14 mouse cellular contexts compared by ENCODE assay signal in the genomic region with DNA sequence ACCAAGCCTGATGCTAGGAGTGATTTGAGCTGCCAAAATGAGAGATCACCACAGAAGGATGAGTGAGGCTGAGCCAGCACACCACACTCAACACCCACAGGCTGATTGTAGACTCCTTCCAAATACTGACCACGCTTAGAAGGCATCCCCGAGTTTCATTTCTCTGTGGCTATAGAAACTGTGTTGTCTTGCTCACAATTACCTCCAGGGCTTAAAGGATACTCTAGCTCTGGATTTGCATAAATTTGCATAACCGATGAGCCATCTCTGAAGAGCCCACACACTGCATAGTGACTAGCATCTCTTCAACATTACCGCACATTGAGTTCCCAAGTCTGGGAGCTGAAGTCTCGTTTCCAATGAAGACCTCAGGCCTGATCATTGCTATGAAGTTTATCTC.
DNase-seq lines count a peak whose midpoint lies in the region; ATAC-seq and TF ChIP-seq lines count a peak whose summit lies in the region.
"Had no signal": no experiment of that assay in that cellular context is flagged by ENCODE, and none has a peak within 500 bp of the region (broad histone marks: within the 10 kb centered on the region; RNA-seq: fewer than 3 reads in every experiment).

No protein-coding gene starts in this region.

- TF ChIP-seq CTCF in gastrocnemius, adult 2 months (IDR thresholded peaks at IDR 0.05) = no peak
- no peak for TF ChIP-seq CTCF in brain, embryonic 14.5 days (IDR thresholded peaks at IDR 0.05; ENCODE audit: borderline replicate concordance, extremely low read depth, insufficient read depth, insufficient read length)
- no peak for TF ChIP-seq CTCF in midbrain, postnatal 0 days (IDR thresholded peaks at IDR 0.05)

- H3K9ac ChIP-seq in hindbrain, embryonic 13.5 days = no peak overlapping the region
- H3K9ac ChIP-seq in midbrain, postnatal 0 days (replicated peaks; ENCODE audit: low read length, poor library complexity, severe bottlenecking) = no peak overlapping the region

- no peaks in the 10 kb centered on the region for H3K27me3 ChIP-seq in hindbrain, embryonic 13.5 days
- no peaks in the 10 kb centered on the region for H3K27me3 ChIP-seq in midbrain, postnatal 0 days (ENCODE audit: insufficient read depth, low read length)
- H3K27me3 ChIP-seq in limb, embryonic 10.5 days (ENCODE audit: low read depth, poor library complexity, severe bottlenecking) = no peaks in the 10 kb centered on the region

- H3K36me3 ChIP-seq in hindbrain, embryonic 13.5 days = no peaks in the 10 kb centered on the region
- no peaks in the 10 kb centered on the region for H3K36me3 ChIP-seq in midbrain, postnatal 0 days (ENCODE audit: insufficient read depth, low read length)
- H3K36me3 ChIP-seq in limb, embryonic 10.5 days = no peaks in the 10 kb centered on the region
- H3K36me3 ChIP-seq: embryonic facial prominence, embryonic 10.5 days; G1E had no signal

- no peak for DNase-seq in gastrocnemius, adult 2 months
- no peak for DNase-seq in gastrocnemius, postnatal 10 days
- peak; percentile 83 for DNase-seq in brain, embryonic 14.5 days (ENCODE audit: low read depth)
- peak; percentile 16 for DNase-seq in midbrain, postnatal 0 days (ENCODE audit: low spot score)
- no peak for DNase-seq in ovary, postnatal 36 days (ENCODE audit: low spot score)
- DNase-seq in limb, embryonic 10.5 days (ENCODE audit: low spot score) = no peak
- no peak for DNase-seq in heart, adult 9 months (ENCODE audit: low spot score in 2 of 2)
- DNase-seq: cerebellum, postnatal 10 days; kidney, postnatal 10 days; lung, postnatal 14 days had no signal

- H3K4me1 ChIP-seq in hindbrain, embryonic 13.5 days (replicated peaks) = peaks cover 19% of the 10 kb centered on the region; the same call in 1 of the 2 replicates
- 0 out of 2 replicates have a peak, but pooled peaks cover 2% of the 10 kb centered on the region for H3K4me1 ChIP-seq in midbrain, postnatal 0 days (ENCODE audit: insufficient read depth, low read length)
- peaks cover 12% of the 10 kb centered on the region for H3K4me1 ChIP-seq in limb, embryonic 10.5 days

- intact Hi-C loops in gastrocnemius, adult 2 months (cut with DNase I) = no loop called here

- 38% methylated on average over 5 of the region's 5 CpGs for WGBS in hindbrain, embryonic 13.5 days
- WGBS in midbrain, postnatal 0 days = 20% methylated on average over 5 of the region's 5 CpGs
- WGBS in limb, embryonic 10.5 days = 79% methylated on average over 5 of the region's 5 CpGs

- no peak overlapping the region for H3K4me2 ChIP-seq in hindbrain, embryonic 13.5 days
- H3K4me2 ChIP-seq in midbrain, postnatal 0 days (ENCODE audit: low read depth, low read length, poor library complexity, severe bottlenecking) = no peak overlapping the region

- peak overlapping the region; percentile 76 for H3K27ac ChIP-seq in gastrocnemius, adult 2 months
- H3K27ac ChIP-seq in hindbrain, embryonic 13.5 days = peak overlapping the region; percentile 58; the same call in 1 of the 2 replicates
- H3K27ac ChIP-seq in midbrain, postnatal 0 days (ENCODE audit: low read depth, low read length) = no peak overlapping the region
- H3K27ac ChIP-seq in limb, embryonic 10.5 days = no peak overlapping the region
- H3K27ac ChIP-seq: embryonic facial prominence, embryonic 10.5 days; stomach, postnatal 0 days had no signal

- no peak overlapping the region for H3K4me3 ChIP-seq in gastrocnemius, adult 2 months
- H3K4me3 ChIP-seq in hindbrain, embryonic 13.5 days = no peak overlapping the region
- no peak overlapping the region for H3K4me3 ChIP-seq in midbrain, postnatal 0 days (ENCODE audit: low read depth, low read length)
- H3K4me3 ChIP-seq in limb, embryonic 10.5 days = no peak overlapping the region
- H3K4me3 ChIP-seq: embryonic facial prominence, embryonic 10.5 days had no signal

- no peak for TF ChIP-seq POLR2A in brain, embryonic 14.5 days (IDR thresholded peaks at IDR 0.05; ENCODE audit: borderline replicate concordance, extremely low read depth, insufficient read depth, insufficient read length, poor library complexity, severe bottlenecking)

- peak; percentile 79 for ATAC-seq in hindbrain, embryonic 13.5 days (ENCODE audit: low FRiP score)
- ATAC-seq in midbrain, postnatal 0 days (ENCODE audit: low FRiP score) = peak; percentile 60; the same call in 1 of the 2 replicates

- peaks cover 8% of the 10 kb centered on the region for H3K9me3 ChIP-seq in hindbrain, embryonic 13.5 days
- H3K9me3 ChIP-seq in midbrain, postnatal 0 days (ENCODE audit: low read length) = no peaks in the 10 kb centered on the region
- H3K9me3 ChIP-seq in limb, embryonic 10.5 days (replicated peaks) = 0 out of 2 replicates have a peak, but pooled peaks cover 1% of the 10 kb centered on the region

Comparison
In these comparisons a context has a peak if more than half of its experiments do, and no peak if none do; other contexts are left out.
1. DNase-seq: peak in brain, embryonic 14.5 days (single experiment) and midbrain, postnatal 0 days (single experiment); none in gastrocnemius, adult 2 months (single experiment), gastrocnemius, postnatal 10 days (single experiment), ovary, postnatal 36 days (single experiment), limb, embryonic 10.5 days (single experiment) and heart, adult 9 months (0 of 2).
2. H3K27ac ChIP-seq: peak in gastrocnemius, adult 2 months (single experiment) and hindbrain, embryonic 13.5 days (single experiment); none in midbrain, postnatal 0 days (single experiment) and limb, embryonic 10.5 days (single experiment).